Mouse (Mus musculus): ENCODE measurements around the gene Pde1b. TPM values are rescaled to one million over a fixed set of nuclear protein-coding genes. Genes with fewer than 3 reads are reported as not detected.

The Pde1b gene
- 1 to 10 TPM; 5.1 to 8.6 TPM for total RNA-seq (2021)
- long read RNA-seq, experiment 1, partial matches to known transcripts: 0 of 4 reads
- long read RNA-seq, experiment 1, other reads (novel, unspliced or antisense): 1 of 4 reads
- long read RNA-seq, experiment 2, partial matches to known transcripts: 1 of 4 reads
- long read RNA-seq, experiment 2, other reads (novel, unspliced or antisense): 1 of 4 reads

DNA sequence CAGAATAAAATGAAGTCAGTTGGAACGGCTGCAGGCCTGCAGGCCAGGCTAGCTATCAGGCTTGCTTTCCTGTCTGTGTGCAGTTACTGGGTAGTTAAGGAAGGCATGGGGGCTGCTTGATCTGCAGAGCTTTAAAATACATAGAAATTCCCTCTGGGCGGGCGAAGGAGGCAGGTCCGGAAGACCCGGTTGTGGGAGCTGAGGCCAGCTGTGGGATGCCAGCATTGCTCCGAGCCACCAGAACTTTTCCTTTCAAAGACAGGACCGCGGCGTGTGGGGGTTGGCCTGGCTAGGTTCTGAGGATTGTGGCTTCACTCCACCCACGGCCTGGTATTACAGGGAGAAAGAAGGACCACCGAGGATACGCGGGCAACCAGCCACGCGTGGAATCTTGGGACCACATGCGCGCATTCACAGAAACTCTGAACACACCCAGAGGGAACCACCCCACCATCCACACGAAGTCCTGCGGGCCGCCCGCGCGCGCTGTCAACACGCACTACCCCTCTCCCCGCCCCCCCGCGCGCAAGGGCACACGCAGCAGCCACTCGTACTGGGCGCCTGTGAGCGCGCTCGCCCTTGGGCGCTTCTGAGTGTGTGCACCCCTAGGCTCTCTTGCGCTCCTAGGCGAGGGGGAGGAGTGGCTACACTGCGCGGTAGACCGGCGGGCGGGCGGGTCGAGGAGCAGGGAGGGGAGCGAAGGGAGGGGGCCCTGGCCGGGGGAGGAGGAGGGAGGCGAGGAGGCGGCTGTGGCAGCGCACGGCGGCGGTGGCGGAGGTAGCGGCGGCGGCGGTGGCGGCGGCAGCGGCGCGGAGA lies at the start of gene Pde1b:
TSS of gene Pde1b (plus strand) at position 600 of the 816 bp plus-strand sequence.
- peak; percentile 60 to 62 for DNase-seq (ENCODE audit: low spot score in 2 of 2)

DNA sequence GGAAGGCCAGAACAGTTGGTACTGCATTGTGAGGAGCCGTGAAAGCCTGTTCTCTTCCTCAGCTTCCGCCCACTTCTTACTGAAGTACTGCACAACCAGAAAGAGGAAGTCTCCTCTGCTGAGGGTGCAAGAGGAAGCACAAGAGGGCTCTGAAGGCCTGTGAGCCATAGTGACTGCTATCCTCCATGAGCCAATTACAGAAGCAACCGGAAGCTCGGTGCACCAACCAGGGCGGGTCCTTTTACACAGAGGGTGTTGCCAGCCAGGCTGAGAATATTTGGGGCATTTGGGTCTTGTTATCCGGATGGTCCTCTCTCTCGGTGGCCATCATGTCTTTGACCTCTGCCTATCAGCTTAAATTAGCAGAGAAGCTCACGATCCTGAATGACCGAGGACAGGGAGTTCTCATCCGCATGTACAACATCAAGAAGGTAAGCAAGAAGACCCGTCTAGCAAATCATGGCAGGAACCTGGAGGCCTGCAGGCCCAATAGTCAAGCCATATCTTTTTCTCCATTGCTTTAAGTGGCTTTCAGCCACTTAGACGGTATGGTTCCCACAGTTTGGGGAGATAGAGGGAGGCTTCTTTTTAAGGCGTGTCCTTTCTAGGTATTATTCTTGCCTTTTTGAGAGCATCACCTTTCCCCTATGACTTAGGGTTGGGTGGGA lies 49.1 kb upstream of the Pde1b start, which contains the start of gene Nckap1l:
TSS of gene Nckap1l (plus strand) at position 244 of the 668 bp plus-strand sequence.
- peak in 1 of 2 experiments; percentile 3 for DNase-seq (ENCODE audit: low spot score in 2 of 2)

DNA sequence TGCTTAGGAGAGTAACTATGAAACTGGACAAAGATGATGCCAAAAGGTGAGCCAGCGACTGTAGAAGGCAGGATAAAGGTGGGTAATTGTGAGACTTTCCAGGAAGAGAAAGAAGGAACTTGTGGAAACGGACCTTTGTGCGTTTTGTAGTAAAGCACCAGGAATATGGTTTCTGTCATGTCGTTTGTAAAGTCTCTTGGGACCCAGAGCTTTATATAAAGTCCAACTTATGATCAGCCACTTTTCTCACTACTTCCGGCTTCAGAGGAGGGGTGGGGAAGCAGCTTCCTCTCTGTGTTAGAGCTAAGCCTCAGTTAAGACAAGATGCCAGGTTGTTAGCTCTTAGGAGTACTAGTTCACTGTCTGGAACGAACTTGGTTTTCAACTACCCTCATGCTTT lies 48.4 kb upstream of the Pde1b start:
- DNase-seq (ENCODE audit: low spot score in 2 of 2): no peak

- no peak for DNase-seq (ENCODE audit: low spot score in 2 of 2)
These were observed 40.1 kb upstream of the Pde1b start for GRCm38 (mm10) chr15:103462539-103463261.

DNA sequence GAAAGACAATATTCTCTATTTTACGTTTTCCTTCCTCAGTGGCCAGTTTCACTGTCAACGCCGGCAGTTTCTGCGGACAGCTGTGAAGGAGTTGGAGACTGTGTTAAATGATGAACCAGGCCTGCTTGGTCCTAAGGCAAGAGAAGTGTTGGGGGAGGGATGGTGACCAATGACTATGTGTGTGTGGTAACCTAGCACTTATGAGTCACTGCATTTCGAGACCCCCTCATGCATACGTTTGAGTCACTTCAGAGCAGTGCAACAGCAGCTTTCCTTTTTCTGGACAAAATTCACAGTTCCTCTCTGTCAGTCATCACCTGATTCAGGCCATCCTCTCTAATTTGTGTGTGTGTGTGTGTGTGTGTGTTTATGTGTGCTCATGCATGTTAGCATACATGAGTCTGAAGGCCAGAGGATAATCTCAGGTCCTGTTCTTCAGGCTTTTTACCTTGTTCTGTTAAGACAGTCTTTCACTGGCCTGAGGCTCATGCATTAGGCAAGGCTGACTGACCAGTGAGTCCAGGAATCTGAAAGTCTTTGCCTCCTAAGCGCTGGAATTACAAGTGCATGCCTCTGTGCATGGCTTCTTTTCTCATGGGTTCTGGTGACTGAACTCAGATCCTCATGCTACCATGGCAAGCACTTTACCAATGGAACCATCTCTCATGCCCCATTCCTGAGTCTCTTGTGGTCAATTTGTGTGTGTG lies 31.2 kb upstream of the Pde1b start:
- DNase-seq (ENCODE audit: low spot score in 2 of 2): no peak

DNA sequence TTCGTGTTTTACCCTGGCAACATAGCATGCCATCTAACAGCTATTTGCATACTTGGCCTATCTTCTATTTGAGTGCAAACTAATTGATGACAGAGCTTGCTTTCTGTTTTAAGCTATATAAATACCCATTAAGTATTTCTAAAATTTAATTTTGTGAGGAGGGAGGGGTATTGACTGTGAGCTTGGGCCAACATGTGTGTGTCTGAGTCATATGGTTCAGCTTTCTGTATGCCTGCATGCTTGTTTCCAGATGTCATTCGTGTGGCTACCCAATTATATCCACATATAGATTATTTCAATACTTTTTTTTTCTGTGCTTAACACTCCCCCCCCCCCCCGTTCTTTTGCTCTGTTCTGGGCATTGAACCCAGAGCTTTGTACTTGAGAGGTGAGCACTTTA lies 30.6 kb upstream of the Pde1b start:
- DNase-seq (ENCODE audit: low spot score in 2 of 2): no peak

DNA sequence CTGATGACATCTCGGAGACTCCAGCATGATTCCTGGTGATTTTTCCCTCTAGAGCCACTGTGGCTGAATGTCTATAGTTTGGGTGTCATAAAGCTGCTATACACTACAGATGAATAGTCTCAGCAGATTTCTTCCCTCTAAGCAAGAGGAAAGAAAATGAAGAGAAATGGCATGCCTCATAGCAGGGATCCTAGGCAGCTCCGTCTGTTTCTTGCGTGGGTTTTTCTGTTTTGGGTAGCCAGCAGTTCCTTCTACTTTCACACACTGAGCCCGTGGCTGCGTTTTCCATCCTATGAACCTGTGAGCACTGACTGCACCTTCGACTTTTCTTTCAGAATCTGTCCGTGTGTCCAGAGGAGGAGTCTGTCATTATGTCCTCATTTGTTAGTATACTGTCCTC lies 29.7 kb upstream of the Pde1b start:
- no peak for DNase-seq (ENCODE audit: low spot score in 2 of 2)

DNA sequence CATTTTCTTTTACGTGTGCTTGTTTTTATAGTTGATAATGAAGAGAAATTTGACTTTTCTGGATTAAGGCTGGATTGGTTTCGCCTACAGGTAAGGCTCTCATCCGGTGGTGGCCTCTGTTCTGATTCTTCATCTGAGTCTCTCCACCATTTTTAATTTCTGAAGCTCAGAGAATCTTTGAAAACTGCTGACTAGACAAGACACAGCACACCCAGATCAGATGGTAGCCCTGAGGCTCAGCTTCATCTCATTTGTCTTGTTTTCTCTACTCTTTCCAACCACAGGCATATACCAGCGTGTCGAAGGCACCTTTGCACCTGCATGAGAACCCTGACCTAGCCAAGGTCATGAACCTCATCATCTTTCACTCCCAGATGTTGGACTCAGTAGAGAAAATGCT lies 29.1 kb upstream of the Pde1b start:
- DNase-seq (ENCODE audit: low spot score in 2 of 2): no peak

GRCm38 (mm10) chr15:103479080-103479606 lies 23.7 kb upstream of the Pde1b start:
- no peak for DNase-seq (ENCODE audit: low spot score in 2 of 2)

GRCm38 (mm10) chr15:103480129-103480528 lies 22.7 kb upstream of the Pde1b start:
- no peak for DNase-seq (ENCODE audit: low spot score in 2 of 2)

DNA sequence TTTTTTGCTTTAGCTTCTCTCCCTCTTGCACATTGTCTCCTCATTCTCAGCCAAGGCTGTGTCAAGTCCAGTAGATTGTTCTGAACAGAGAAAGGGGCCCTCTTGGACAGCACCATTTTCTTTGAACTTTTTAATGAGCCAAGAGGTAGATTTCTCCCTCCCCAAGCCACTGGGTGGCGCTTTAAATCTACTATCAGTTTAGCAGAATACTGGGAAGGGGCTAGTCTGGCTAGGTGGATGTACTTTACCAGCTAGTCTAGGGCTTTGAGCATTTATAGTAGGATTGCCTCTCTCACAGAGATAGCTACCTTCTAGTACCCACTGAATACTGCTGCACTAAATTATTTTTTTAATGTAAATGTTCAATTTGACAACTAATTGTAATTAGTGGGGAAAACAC lies 20.3 kb upstream of the Pde1b start:
- DNase-seq (ENCODE audit: low spot score in 2 of 2): peak in 1 of 2 experiments; percentile 16

DNA sequence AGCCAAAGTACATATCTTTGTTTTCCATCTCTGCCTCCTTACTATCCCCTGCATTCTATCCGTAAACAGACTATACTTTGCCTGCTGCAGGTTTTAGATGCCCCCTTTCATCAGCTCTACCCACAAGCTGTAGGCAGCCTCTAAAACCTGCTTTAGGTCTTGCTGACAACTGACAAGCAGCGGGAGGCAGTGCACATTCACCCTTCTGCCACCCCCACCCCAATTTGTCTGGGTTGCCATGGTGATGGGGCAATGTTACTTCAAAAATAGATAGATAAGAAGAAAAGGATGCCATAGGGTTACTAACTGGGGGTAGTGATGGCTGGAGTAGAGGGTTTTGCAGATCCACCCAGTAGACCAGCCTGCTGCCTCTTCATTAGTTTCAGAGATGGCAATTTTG lies 18.3 kb upstream of the Pde1b start:
- DNase-seq (ENCODE audit: low spot score in 2 of 2): no peak

- no peak for DNase-seq (ENCODE audit: low spot score in 2 of 2)
These were observed 17.7 kb upstream of the Pde1b start for GRCm38 (mm10) chr15:103485106-103485505.

DNA sequence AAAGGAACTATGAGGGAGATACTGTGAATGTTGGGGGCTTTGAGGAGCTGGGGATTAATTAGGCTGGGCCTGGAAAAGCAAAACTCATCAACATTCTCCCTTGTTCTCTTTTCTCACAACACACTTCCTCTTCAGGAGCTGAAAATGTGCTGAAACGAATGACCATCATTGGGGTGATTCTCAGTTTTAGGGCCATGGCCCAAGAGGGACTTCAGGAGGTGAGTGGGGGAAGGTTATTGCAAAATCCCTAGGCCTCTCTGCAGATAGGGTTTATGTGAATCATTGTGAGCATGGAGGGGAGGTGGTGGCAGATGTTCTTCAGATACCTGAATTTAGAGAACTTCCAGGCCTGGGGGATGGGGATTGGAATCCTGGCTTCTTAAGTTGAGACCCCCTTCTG lies 16.2 kb upstream of the Pde1b start:
- DNase-seq (ENCODE audit: low spot score in 2 of 2): no peak

- DNase-seq (ENCODE audit: low spot score in 2 of 2): no peak
These were observed 14.5 kb upstream of the Pde1b start for GRCm38 (mm10) chr15:103488336-103488735.

DNA sequence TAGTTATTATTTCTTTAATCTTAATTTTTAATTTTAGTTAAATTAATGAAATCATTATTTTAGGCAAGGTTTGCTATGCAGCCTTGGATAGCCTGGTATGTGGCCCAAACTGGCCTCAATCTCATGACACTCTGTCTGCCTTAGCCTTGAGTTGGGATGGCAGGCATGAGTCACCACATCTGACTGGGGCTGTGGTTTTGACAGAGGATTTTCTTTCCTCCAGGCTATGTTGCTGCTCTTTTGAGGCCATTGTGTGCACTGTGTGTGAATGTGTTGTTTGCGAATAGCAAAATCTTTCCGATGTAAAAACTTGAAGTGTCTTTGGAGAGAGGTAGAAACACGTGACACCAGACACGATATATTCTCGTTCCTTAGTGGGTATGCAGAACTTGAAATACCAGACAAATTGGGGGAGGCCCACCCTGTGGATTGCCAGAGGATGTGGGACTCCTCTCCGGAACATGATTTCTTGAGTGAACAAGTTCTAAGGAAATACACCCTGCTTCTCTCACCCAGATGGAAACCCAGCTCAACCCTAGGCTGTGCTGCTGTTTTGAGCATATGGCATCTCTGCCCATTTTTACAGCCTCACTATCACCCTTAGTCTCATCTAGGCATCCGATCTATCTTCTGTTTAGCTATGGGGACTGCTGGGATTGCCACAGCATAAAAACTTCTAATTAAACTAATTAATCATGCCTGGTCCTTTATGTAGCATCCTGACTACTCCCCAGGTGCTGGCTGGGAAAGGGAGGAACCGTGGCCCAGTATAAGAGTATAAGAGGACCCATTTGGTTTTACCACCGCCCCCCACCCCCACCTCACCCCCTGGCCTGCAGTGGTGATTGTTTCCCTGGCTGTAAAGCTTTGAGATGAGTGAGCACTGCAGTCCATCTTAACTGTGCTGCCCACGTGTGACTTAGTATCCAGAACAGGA lies 6.4 kb upstream of the Pde1b start:
- peak in 1 of 2 experiments; percentile 51 for DNase-seq (ENCODE audit: low spot score in 2 of 2)

- no peak for DNase-seq (ENCODE audit: low spot score in 2 of 2)
These were observed 4.7 kb upstream of the Pde1b start for GRCm38 (mm10) chr15:103498157-103498556.

DNA sequence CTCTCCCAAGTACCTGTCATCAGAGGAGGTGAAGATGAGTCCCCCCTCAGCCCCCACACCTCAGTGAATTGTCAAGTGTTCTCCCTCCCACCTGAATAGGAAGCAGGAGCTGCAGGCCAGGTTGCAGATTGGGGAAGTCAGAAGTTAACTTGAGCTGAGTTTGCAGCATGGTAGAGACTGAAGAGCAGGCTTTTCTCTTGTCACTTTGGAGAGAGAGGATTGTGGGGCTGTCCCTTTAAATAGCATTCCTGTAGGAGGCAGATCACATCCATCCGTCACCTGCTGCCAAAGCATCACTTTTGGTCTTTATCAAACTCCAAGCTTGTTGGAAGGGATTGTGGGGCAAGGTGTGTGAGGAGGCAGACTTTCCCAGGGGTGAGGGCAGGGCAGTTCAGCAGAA lies 2.1 kb upstream of the Pde1b start:
- no peak for DNase-seq (ENCODE audit: low spot score in 2 of 2)

- DNase-seq (ENCODE audit: low spot score in 2 of 2): no peak
These were observed 1.6 kb upstream of the Pde1b start for GRCm38 (mm10) chr15:103501186-103501585.
